Mouse (Mus musculus) megakaryocyte, adult 5-6 weeks (primary cell): Measurements from ENCODE around the gene Rab21. TPM values are rescaled to one million over a fixed set of nuclear protein-coding genes. Genes with fewer than 3 reads are reported as not detected.

ENCODE experiments used
- ATAC-seq: 2 replicates; pipeline ENCODE4 v1.8.0; 2016; ENCODE audit warnings: mild to moderate bottlenecking, inconsistent platforms; ENCODE audit not compliant: poor library complexity, severe bottlenecking
- total RNA-seq, 2 experiments: library from RNA; stranded (forward) in 1 of 2; stranded (reverse) in 1 of 2; fragments of 153-499, 151-499 nt in 1 of 2; fragments of 221-1000, 200-1000 nt in 1 of 2; gene quantifications; 2 replicates each; pipeline versions ENCODE4 v1.2.3 to v1.2.4; 2015 to 2017

The Rab21 gene
- total RNA-seq (2015) (88.2 and 97.4 TPM in 2 replicates), total RNA-seq (2017) (49.3 and 53.4 TPM in 2 replicates)

GRCm38 (mm10) chr10:115315473-115316171 lies at the start of gene Rab21:
Gene Rab21, minus strand, starts transcription at chr10:115315594.
- peak; percentile 66 for ATAC-seq

- ATAC-seq = no peak
Measured at GRCm38 (mm10) chr10:115363151-115363550, 47.8 kb upstream of the Rab21 start.

- peak; percentile 15 for ATAC-seq
Measured at GRCm38 (mm10) chr10:115362623-115362964, 47.2 kb upstream of the Rab21 start.

GRCm38 (mm10) chr10:115361840-115362622 lies 46.6 kb upstream of the Rab21 start, which contains the start of gene Tmem19:
Gene Tmem19, minus strand, starts transcription at chr10:115362501.
- peak; percentile 95 for ATAC-seq

- ATAC-seq = no peak
Measured at GRCm38 (mm10) chr10:115359066-115359465, 43.7 kb upstream of the Rab21 start.

GRCm38 (mm10) chr10:115358216-115358919 lies 43.0 kb upstream of the Rab21 start:
- no peak for ATAC-seq

- ATAC-seq = no peak
Measured at GRCm38 (mm10) chr10:115356106-115356505, 40.7 kb upstream of the Rab21 start.

- ATAC-seq = no peak
Measured at GRCm38 (mm10) chr10:115355016-115355415, 39.6 kb upstream of the Rab21 start.

GRCm38 (mm10) chr10:115354553-115354952 lies 39.2 kb upstream of the Rab21 start:
- no peak for ATAC-seq

- ATAC-seq = peak; percentile 63
Measured at GRCm38 (mm10) chr10:115350810-115351397, 35.5 kb upstream of the Rab21 start.

GRCm38 (mm10) chr10:115349509-115349908 lies 34.1 kb upstream of the Rab21 start:
- no peak for ATAC-seq

GRCm38 (mm10) chr10:115349029-115349428 lies 33.6 kb upstream of the Rab21 start:
- ATAC-seq = no peak

- no peak for ATAC-seq
Measured at GRCm38 (mm10) chr10:115348131-115348530, 32.7 kb upstream of the Rab21 start.

- no peak for ATAC-seq
Measured at GRCm38 (mm10) chr10:115346444-115346843, 31.1 kb upstream of the Rab21 start.

GRCm38 (mm10) chr10:115342771-115343425 lies 27.5 kb upstream of the Rab21 start:
- peak; percentile 78 for ATAC-seq

- peak; percentile 44; the same call in 1 of the 2 replicates for ATAC-seq
Measured at GRCm38 (mm10) chr10:115339820-115340328, 24.5 kb upstream of the Rab21 start.

- ATAC-seq = no peak
Measured at GRCm38 (mm10) chr10:115336901-115337300, 21.5 kb upstream of the Rab21 start.

GRCm38 (mm10) chr10:115333528-115333927 lies 18.1 kb upstream of the Rab21 start:
- ATAC-seq = no peak

GRCm38 (mm10) chr10:115332997-115333396 lies 17.6 kb upstream of the Rab21 start:
- ATAC-seq = no peak

GRCm38 (mm10) chr10:115332420-115332952 lies 17.1 kb upstream of the Rab21 start:
- ATAC-seq = no peak
